Mouse (Mus musculus) ovary, postnatal 36 days (tissue): ENCODE measurements at regions not wholly inside any gene's neighbourhood (a gene's known extent, or its start where the extent isn't known, plus 50 kb on each side); places are given as distances from the start of the nearest gene placed in this dataset.

Source experiments
- DNase-seq: peaks from one replicate; pipeline ENCODE4 v3.0.0; 2022; ENCODE audit warnings: low spot score, mixed read lengths

- no peak for DNase-seq
Measured at GRCm38 (mm10) chr4:89400342-89400741, 89.5 kb upstream of the Cdkn2b start.

- DNase-seq, result no peak
Measured at GRCm38 (mm10) chr4:89399277-89399676, 88.4 kb upstream of the Cdkn2b start.

DNA sequence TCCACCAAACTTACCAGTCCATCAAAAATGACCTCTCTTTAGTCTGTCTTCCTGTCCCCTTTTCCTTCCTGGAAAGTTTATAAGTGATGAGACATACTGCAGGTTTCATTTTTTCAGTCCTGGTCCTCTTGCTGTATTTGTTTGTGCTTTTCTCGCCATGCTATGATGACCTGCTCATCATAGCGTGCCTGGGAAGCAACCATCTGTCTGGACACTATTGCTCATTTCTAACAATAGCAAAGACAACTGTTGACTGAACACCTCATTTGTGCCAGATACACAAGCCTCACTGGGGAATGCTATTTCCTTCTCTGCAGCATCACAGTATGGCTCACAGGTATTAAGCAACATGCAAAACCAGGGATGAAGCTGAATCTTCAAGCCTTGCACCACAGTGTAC is 85.2 kb upstream of the Cdkn2b start:
- no peak for DNase-seq

DNA sequence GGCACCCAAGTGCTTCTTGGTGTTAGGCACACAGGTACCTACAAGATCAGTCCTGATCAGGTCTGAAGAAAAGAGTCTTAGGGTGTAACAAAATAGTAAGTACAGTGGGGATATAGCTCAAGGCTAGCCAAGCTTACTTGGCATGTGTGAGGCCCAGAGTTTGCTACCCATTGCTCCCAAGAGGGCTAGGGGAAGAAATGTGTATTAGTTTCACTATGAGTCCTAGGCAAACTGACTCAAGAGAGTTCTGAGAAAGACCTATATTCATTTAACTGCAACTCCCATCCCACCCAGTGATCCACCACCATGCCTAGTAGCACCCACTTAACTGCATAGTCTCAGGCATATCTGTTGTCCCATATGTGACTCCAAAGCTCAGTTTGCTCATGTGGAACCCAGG is 84.5 kb upstream of the Cdkn2b start:
- DNase-seq, result no peak

DNA sequence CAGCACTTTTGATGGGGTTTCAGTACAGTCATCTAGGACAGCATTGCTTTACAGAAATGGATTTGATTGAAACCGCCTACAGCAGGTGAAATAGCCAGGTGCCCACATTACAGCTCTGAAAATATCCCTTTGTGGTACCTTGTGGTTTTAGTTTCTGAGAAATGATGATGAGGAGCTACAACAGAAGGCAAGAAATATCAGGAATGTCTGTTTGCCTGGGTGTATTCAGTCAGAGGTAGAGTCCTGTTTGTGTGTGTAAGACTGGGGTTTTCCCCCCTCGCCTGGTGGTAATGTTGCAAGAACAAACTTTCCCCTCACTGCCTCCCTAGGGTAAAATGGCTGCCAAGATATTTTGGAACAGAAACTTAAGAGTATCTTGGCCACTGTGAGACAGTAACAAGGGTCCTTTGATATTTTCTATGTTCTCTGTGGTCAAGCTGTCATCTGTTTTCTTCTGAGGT is 82.4 kb upstream of the Cdkn2b start:
- DNase-seq, result no peak

DNA sequence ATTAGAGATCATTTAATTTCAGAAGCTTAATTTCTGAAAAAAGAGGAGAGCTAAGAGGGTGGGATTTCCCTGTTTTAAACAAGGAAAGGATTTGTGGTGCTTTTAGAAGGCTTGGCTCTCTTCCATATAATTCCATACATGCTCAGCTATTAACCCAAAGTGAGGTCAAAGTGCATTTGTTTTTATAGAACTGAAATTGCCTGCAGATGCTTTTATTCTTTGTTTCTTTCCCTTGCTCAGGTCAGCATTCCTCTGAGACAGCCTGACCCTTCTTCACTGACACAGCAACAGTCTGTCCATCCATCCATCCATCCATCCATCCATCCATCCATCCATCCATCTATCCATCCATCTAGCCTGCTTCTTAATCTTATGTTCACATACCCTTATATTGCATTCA is 82.0 kb upstream of the Cdkn2b start:
- no peak for DNase-seq

DNA sequence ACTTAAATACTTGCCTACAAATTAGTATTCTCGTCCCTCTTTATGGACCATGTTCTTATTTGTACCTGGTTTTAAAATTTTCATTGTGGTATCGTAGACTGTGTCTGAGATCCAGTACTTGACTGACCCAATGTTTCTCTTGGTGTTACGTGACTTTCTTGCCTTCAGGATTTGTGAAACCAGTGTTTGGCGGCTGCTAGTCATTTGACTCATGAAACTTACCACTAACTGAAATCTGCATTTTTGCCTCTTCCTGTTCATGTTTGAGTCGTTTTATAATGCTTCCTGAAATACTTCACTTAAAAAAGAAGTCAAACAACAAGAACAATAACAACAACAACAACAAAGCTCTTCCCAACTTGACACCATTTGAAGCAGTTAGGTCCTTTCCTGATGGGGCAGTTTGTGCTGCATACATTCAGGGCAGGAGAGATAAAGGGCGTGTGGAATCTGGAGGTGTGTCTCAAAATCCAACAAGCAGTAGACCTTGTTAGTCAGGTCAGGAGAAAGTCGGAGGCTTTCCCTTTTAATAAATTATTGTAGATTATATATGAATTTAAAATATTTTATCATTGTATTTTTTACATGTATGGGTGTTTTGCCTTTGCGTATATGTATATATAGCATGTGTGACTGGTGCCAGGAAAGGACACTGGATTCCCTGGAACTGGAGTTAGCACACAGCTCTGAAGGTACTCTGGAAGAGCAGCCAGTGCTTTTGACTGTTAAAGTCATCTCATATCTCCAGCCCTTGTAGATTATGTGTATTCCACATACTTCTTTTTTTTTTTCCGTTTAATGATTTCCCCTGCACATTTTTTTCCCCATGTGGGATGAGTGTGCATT is 80.8 kb upstream of the Cdkn2b start:
- DNase-seq, result no peak

DNA sequence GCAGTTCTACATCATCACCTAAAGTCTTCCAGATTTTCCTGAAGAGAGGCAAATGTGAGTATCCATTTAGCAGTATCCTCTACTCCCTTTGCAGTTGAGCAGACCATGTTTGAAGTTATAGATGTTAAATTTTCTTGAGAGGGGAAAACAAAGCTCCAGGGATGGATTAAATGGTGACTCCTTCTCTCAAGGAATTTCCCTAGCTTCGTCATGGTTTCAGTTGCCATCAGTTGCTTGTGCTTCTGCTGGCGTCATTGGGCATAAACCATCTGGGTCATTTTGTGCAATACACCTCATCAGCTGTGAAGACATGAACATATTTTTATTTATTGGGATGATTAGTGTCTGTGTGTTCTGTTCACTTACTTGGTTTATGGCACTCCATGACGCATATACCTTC is 72.7 kb upstream of the Cdkn2b start:
- no peak for DNase-seq

GRCm38 (mm10) chr4:89382434-89382976 is 71.7 kb upstream of the Cdkn2b start:
- DNase-seq, result no peak

DNA sequence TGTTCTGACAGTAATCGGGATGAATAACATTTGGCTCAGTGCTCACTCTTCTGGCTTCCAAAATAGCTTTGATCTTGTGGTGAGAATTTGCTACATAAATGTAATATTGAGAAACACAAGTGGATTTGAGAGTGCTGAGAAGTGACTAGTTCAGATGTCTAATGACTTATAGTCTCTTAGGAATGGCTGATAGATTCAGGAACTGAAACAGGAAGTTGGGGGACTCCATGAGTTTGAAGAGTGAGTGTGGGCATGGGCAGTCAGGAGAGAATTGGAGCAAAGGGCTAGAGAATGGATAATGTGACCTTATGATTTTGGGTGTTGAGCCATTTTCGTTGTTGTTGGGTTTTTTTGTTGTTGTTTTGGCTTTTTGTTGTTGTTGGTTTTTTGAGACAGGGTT is 70.9 kb upstream of the Cdkn2b start:
- DNase-seq, result no peak

- DNase-seq, result no peak
Measured at GRCm38 (mm10) chr4:89381077-89381476, 70.2 kb upstream of the Cdkn2b start.

DNA sequence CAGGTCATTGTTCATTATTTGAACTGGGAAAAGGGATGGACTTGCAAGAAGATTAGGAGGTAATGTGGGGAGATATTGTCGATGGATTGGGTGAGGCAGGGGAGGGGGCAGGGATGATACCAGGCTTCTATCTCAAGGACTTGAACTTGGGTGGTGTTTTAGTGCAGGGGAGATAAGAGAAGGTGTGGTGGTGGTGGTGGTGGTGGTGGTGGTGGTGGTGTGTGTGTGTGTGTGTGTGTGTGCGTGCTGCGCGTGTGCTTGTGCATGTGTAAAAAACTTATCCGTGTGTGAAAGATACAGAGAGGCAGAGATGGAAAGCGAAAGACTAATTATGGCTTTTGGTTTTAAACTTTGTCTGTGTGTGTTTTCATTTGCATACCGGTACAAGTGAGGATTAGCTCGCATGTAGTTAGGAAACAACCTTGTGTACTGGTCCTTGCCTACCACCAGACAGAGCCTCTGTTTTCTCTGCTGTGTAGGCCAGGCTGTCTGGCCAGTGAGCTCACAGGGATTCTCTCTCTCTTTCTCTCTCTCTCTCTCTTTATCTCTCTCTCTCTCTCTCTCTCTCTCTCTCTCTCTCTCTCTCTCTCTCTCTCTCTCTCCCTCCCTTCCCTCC is 69.6 kb upstream of the Cdkn2b start:
- no peak for DNase-seq

DNA sequence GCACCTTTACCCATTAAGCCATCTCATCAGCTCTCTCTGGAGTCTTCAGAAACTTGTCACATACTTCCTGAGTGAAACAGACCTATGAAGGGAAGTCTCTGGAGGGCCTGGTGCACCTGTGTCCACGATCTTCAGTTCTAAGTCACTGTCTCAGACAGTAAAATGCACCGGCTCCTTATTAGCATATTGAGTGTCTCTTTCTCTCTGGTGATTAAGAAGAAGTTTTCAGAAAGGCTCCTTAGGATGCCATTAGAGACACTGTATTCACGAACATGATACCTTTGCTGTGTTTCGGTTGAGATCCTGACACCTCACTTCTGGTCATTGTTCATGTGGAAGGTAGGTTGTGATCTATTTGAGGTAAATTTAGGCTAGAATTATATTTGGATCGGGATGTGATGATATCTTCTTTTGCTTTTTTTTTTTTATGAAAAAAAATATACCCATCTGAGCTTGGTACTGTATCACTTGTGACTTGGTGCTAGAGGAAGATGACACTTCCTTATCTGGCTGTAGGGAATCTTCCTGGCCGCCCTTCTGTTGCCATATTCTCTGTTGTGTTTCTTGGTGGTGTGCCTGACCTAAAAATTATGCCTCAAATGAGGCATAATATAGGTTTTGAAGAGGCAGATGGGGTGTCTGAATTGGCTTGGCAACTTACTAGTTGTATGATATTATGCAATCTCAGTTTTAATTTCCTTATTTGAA is 68.9 kb upstream of the Cdkn2b start:
- DNase-seq, result no peak

DNA sequence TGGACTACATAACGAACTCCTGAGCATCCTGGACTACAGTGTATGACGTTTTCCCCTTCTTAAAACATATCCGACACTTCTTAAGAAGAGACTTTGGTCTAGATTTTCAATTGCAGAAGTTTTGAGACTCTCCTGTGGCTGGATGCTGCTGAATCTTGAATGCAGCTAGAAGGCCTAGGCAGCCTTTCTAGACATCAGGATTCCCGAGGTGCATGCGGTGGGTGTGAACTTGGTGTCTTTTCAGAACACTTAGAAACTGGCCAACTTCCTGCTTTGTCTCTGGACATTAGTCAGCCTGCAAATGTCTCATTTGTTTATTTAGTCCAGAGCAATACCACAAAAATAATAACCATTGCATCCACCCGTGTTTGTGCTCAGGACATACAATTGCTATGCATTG is 61.8 kb upstream of the Cdkn2b start:
- no peak for DNase-seq

GRCm38 (mm10) chr4:89368850-89369524 is 58.1 kb upstream of the Cdkn2b start:
- DNase-seq, result peak; percentile 5

GRCm38 (mm10) chr4:89366581-89367141 is 55.8 kb upstream of the Cdkn2b start:
- DNase-seq, result no peak

DNA sequence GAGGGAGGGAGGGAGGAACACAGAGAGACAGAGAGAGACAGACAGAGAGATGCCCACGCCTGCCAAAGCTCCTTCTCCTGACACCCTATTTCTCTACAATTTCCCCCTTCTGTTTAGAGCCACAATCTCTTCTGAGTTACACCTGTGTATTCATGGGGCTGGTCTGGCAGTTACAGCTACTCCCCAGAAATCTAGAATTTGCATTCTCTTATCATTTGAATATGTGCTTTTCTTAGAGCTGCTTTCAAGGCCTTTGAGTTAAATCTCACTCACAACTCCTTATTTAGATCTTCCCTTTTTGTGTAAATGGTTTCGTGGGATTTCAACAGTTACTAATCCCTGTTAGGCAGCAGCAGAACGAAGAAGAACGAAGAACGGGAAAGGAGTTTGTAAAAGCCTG is 55.0 kb upstream of the Cdkn2b start:
- no peak for DNase-seq

DNA sequence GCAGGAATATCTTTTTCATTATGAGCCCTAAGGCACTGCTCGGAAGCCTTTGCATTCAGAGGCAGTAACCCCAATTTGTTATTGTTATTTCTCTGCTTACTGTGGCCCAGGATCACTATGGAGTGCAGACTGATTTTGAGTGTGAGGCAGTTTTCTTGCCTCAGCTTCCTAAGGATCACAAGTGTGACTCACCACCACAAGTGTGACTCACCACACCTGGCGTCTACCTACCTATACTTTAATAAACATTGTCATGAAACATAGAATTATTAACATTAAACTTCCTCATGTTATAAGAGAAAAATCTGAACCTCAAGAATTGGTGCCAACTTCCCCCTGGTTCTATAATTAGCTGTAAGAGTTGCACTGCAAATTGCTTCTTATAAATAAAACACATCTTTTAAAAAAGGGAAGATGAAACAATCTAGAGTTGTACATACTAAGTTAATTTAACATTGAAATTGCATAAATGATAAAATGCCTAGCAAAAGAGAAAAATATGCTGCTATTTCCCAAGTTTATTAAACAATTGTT is 52.4 kb upstream of the Cdkn2b start:
- DNase-seq, result no peak

- DNase-seq, result no peak
Measured at GRCm38 (mm10) chr4:89362650-89363049, 51.8 kb upstream of the Cdkn2b start.

- DNase-seq, result no peak
Measured at GRCm38 (mm10) chr4:89361316-89361715, 50.5 kb upstream of the Cdkn2b start.
